Mouse (Mus musculus): ENCODE measurements around the gene Lrrc61. TPM values are rescaled to one million over a fixed set of nuclear protein-coding genes. Genes with fewer than 3 reads are reported as not detected.
"Not testable (repeated sequence)": the region's sequence is repeated elsewhere in the genome, so short reads cannot be mapped to it uniquely, and the experiment has no call there.

Gene Lrrc61
- 6.6 and 9.6 TPM in 2 replicates for polyA plus RNA-seq (2014; fragmentation: Nextera tagmentation; extraction: Ambion mirVana)

DNA sequence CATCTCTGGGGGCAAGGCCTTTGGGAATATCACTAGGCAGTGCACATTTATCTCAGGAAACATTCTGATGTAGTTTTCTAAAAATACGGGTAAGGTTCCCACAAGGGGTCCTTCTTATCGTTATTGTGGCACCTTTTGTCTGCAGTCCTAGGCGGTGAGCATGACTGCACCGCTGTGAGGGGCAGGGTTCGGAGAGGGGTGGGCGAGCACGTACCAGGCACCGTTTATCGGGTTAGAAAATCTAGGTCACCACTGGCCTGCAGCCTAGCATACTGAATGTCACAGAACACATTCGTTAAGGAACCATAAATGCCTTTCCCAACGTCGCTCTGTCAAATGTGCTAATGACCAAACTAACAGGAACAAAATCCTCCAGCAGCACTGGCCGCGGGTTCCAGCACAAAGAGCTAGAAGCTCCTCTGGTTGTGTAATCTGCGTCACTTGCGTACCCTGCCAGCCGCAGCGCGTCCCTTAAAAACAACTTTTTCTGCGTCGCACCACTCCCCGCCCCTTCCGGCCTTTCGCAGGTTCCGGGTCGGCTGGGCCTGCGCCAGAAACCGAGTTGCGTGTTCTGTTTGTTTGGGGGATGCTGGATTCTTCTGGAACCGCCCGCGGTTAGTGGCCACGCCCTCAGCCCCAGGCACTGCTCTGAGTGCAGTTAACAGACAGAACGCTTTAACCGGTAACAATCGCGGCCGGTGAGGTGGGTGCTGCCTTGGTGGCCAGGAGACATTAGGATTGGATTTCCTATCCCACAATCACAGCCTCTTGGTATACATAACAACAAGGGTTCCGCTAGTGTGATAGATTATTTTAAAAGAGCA lies at the start of gene Lrrc61:
Gene Lrrc61 (plus strand): TSS at position 517 of the 824 bp plus-strand sequence.
- under 1% methylated on average over 39 of the region's 39 CpGs for WGBS (ENCODE audit: insufficient replicate concordance)
- Histone ChIP-seq H3K9me3 (replicated peaks; ENCODE audit: control insufficient read depth, low read length) (no peaks in the 10 kb centered on the region), H3K4me3 (ENCODE audit: low read depth, low read length) (peak within 1 kb of the TSS; percentile 63), H3K36me3 (ENCODE audit: control insufficient read depth, insufficient read depth, low read length) (no peaks in the 10 kb centered on the region; the same call in 1 of the 2 replicates), H3K4me1 (ENCODE audit: control insufficient read depth, insufficient read depth, low read length) (peaks cover 11% of the 10 kb centered on the region; the same call in 1 of the 2 replicates), H3K27ac (ENCODE audit: low read depth, low read length) (peak within 1 kb of the TSS; percentile 88), H3K27me3 (ENCODE audit: control insufficient read depth, insufficient read depth, low read length) (no peaks in the 10 kb centered on the region), H3K9ac (ENCODE audit: low read depth, low read length) (peak within 1 kb of the TSS; percentile 83), H3K4me2 (peak within 1 kb of the TSS; percentile 68)
- peak; percentile 80 for ATAC-seq (replicated peaks; ENCODE audit: insufficient number of reproducible peaks, low FRiP score, low TSS enrichment)

DNA sequence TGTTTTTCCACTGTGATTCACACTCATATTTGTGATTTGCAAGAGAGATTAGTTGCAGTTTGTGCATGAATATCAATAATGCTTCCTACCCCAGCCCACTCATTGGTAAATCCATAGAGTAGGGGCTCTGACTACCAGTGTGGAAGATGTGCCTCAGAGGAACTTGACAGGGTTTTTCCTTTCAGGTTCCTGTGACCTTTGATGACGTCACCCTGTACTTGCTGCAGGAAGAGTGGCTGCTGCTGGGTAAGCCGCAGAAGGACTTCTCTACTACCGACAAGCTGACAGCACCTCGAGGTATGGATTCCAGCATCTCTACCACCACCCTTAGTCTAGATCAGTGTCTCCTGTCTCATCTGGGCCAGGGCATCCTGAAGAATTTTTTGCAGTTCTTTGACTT lies 46.5 kb upstream of the Lrrc61 start:
- WGBS (ENCODE audit: insufficient replicate concordance): 59% methylated on average over 4 of the region's 4 CpGs
- H3K9me3 ChIP-seq (replicated peaks; ENCODE audit: control insufficient read depth, low read length): no peaks in the 10 kb centered on the region
- H3K9ac ChIP-seq (ENCODE audit: low read depth, low read length): no peak overlapping the region

DNA sequence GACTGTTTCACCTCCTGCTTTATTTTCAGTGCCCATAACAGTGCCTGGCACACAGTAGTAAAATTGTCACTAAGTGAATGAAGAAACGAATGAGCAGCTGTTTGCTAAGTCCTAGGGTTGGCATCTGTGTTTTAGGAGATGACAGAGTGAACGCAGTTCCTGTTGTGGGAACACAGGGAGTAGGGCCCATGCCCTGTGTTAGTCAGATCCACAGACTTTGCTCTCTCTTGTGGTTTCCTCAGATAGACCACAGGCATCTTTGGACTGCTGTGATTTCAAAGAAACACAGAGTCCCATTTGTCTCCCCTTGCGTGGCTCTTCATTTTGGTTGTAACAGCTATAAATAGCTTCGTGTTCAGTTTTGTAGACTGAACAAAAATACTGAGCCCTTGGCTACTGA lies 44.2 kb upstream of the Lrrc61 start:
- Histone ChIP-seq H3K36me3 (ENCODE audit: control insufficient read depth, insufficient read depth, low read length) (peaks cover 7% of the 10 kb centered on the region), H3K4me3 (ENCODE audit: low read depth, low read length) (no peak overlapping the region), H3K27ac (ENCODE audit: low read depth, low read length) (no peak overlapping the region), H3K9me3 (replicated peaks; ENCODE audit: control insufficient read depth, low read length) (no peaks in the 10 kb centered on the region), H3K27me3 (ENCODE audit: control insufficient read depth, insufficient read depth, low read length) (no peaks in the 10 kb centered on the region), H3K4me2 (no peak overlapping the region), H3K4me1 (ENCODE audit: control insufficient read depth, insufficient read depth, low read length) (no peaks in the 10 kb centered on the region), H3K9ac (ENCODE audit: low read depth, low read length) (no peak overlapping the region)
- WGBS (ENCODE audit: insufficient replicate concordance): 72% methylated on average over 4 of the region's 4 CpGs
- no peak for ATAC-seq (replicated peaks; ENCODE audit: insufficient number of reproducible peaks, low FRiP score, low TSS enrichment)

More for the DNA sequence above, 46.5 kb upstream of the Lrrc61 start:
- ATAC-seq (replicated peaks; ENCODE audit: insufficient number of reproducible peaks, low FRiP score, low TSS enrichment): no peak
- peaks cover 6% of the 10 kb centered on the region for H3K36me3 ChIP-seq (ENCODE audit: control insufficient read depth, insufficient read depth, low read length)
- H3K27me3 ChIP-seq (ENCODE audit: control insufficient read depth, insufficient read depth, low read length): no peaks in the 10 kb centered on the region
- H3K27ac ChIP-seq (ENCODE audit: low read depth, low read length): no peak overlapping the region
- H3K4me3 ChIP-seq (ENCODE audit: low read depth, low read length): no peak overlapping the region
- peaks cover 5% of the 10 kb centered on the region; the same call in 1 of the 2 replicates for H3K4me1 ChIP-seq (ENCODE audit: control insufficient read depth, insufficient read depth, low read length)
- no peak overlapping the region for H3K4me2 ChIP-seq

DNA sequence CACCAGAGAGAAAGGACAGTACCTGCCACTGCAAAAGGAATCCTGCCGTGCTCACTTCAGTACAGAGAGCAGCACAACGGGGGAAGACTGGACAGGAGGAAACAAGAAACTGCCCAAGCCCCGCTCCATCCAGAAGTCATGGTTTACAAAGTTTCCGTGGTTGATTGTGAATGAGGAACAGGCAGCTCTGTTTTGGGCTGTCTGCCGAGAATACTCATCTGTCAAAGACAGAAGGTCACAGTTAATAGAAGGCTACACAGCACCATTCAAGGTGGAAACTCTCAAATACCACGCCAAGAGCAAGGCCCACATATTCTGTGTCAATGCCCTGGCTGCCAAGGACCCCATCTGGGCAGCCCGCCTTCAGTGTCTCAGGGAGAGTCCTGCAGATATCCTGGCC lies 42.7 kb upstream of the Lrrc61 start:
- WGBS (ENCODE audit: insufficient replicate concordance): 80% methylated on average over 7 of the region's 7 CpGs
- H3K4me3 ChIP-seq (ENCODE audit: low read depth, low read length): no peak overlapping the region
- H3K4me2 ChIP-seq: no peak overlapping the region
- no peaks in the 10 kb centered on the region for H3K4me1 ChIP-seq (ENCODE audit: control insufficient read depth, insufficient read depth, low read length)
- peaks cover 20% of the 10 kb centered on the region for H3K36me3 ChIP-seq (ENCODE audit: control insufficient read depth, insufficient read depth, low read length)
- no peak overlapping the region for H3K27ac ChIP-seq (ENCODE audit: low read depth, low read length)
- H3K9me3 ChIP-seq (replicated peaks; ENCODE audit: control insufficient read depth, low read length): no peaks in the 10 kb centered on the region
- ATAC-seq (replicated peaks; ENCODE audit: insufficient number of reproducible peaks, low FRiP score, low TSS enrichment): no peak
- H3K9ac ChIP-seq (ENCODE audit: low read depth, low read length): no peak overlapping the region
- no peaks in the 10 kb centered on the region for H3K27me3 ChIP-seq (ENCODE audit: control insufficient read depth, insufficient read depth, low read length)

DNA sequence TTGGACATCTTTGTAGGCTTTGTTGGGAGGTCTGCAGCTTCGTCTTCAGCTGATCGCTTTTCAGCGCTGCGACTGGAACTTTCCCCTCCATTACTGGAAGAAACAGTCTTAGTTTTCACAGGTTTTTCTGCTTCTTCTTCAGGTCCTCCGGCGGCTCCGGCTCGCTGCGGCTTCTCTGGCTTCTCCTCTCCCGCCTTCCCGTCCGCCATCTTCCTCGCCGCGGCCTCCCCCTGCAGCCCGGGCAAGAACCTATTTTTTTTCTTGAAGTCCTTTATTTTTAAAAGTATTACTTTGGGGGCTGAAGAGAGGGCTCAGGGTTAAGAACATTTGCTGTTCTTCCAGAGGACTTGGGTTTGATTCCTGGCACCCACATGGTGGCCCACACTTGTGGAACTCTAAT lies 29.7 kb upstream of the Lrrc61 start:
- H3K27me3 ChIP-seq (ENCODE audit: control insufficient read depth, insufficient read depth, low read length); H3K27ac ChIP-seq (ENCODE audit: low read depth, low read length); ATAC-seq (replicated peaks; ENCODE audit: insufficient number of reproducible peaks, low FRiP score, low TSS enrichment); H3K9ac ChIP-seq (ENCODE audit: low read depth, low read length); H3K4me1 ChIP-seq (ENCODE audit: control insufficient read depth, insufficient read depth, low read length); H3K9me3 ChIP-seq (replicated peaks; ENCODE audit: control insufficient read depth, low read length); H3K4me3 ChIP-seq (ENCODE audit: low read depth, low read length); H3K36me3 ChIP-seq (ENCODE audit: control insufficient read depth, insufficient read depth, low read length); H3K4me2 ChIP-seq: not testable (repeated sequence)
- WGBS (ENCODE audit: insufficient replicate concordance): 92% methylated on average over 12 of the region's 16 CpGs

DNA sequence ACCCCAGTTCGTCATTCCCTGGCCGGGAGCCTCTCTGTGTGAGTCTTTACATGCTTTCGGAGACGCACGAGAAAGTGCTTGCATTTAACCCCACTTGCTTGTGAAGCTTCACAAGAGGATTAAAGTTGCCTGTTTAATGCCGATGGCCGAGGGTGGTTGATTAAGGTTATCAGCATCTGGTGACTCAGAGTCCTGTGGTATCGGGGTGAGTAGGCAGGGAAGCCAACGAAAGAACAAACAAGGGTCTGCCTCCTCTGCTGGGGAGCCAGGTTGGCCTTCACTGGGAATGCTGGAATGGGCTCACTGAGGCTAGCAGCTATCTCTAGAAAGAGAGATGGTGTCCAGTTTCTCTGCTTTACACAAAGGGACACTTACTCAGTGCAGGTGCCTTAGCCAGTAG lies 26.7 kb upstream of the Lrrc61 start:
- Histone ChIP-seq H3K36me3 (ENCODE audit: control insufficient read depth, insufficient read depth, low read length) (no peaks in the 10 kb centered on the region), H3K4me1 (ENCODE audit: control insufficient read depth, insufficient read depth, low read length) (peaks cover 6% of the 10 kb centered on the region), H3K27me3 (ENCODE audit: control insufficient read depth, insufficient read depth, low read length) (no peaks in the 10 kb centered on the region), H3K4me3 (ENCODE audit: low read depth, low read length) (no peak overlapping the region), H3K4me2 (no peak overlapping the region), H3K27ac (ENCODE audit: low read depth, low read length) (no peak overlapping the region), H3K9me3 (replicated peaks; ENCODE audit: control insufficient read depth, low read length) (no peaks in the 10 kb centered on the region), H3K9ac (ENCODE audit: low read depth, low read length) (no peak overlapping the region)
- no peak for ATAC-seq (replicated peaks; ENCODE audit: insufficient number of reproducible peaks, low FRiP score, low TSS enrichment)
- WGBS (ENCODE audit: insufficient replicate concordance): 64% methylated on average over 9 of the region's 9 CpGs

DNA sequence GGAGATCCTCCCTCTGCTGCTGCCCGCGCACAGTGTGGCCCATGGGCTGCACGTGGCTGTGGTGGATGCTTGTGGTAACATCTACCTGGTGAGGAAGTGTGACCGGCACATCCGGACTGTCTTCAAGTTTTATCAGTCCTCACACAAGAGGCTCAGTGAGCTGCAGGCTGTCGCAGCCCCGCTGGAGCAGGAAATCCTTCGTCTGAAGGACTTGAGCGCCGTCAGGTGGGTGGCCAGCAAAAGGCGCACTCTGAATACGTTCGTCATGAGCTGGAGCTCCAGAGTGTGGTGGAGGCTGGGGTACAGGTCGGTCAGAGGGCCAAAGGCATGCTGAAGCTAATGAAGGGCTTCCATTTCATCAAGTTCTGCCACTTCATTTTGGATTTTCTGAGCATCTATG lies 25.3 kb upstream of the Lrrc61 start:
- no peaks in the 10 kb centered on the region for H3K27me3 ChIP-seq (ENCODE audit: control insufficient read depth, insufficient read depth, low read length)
- ATAC-seq (replicated peaks; ENCODE audit: insufficient number of reproducible peaks, low FRiP score, low TSS enrichment): no peak
- peaks cover 6% of the 10 kb centered on the region for H3K4me1 ChIP-seq (ENCODE audit: control insufficient read depth, insufficient read depth, low read length)
- no peaks in the 10 kb centered on the region for H3K9me3 ChIP-seq (replicated peaks; ENCODE audit: control insufficient read depth, low read length)
- H3K4me3 ChIP-seq (ENCODE audit: low read depth, low read length): no peak overlapping the region
- 66% methylated on average over 14 of the region's 14 CpGs for WGBS (ENCODE audit: insufficient replicate concordance)
- H3K4me2 ChIP-seq: no peak overlapping the region
- H3K27ac ChIP-seq (ENCODE audit: low read depth, low read length): no peak overlapping the region
- no peaks in the 10 kb centered on the region for H3K36me3 ChIP-seq (ENCODE audit: control insufficient read depth, insufficient read depth, low read length)
- H3K9ac ChIP-seq (ENCODE audit: low read depth, low read length): no peak overlapping the region

DNA sequence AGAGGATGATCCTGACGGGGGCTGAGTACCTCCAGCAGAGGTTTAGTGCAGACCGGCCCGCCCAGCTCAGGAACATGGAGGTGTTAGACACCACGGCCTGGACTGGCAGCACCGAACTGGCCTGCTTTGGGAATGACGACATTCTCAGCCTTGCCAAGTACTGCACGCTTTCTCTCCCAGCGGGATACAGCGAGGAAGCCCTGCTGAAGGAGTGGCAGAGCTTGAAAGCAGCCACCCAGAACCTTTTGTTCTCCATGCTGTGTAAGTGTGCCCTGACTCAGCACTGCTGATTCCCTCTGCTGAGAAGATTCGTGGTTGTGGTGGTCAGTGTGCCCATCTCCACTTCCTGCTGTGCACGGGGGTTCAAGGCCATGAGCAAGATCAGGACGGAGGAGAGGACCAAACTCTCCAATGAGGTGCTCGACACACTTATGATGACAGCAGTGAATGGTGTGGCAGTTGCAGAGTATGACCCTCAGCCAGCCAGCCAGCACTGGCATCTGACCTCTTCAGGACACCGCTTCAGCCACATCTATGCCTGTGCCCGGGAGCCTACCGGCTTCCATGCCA lies 24.6 kb upstream of the Lrrc61 start:
- Histone ChIP-seq H3K4me3 (ENCODE audit: low read depth, low read length) (no peak overlapping the region), H3K27ac (ENCODE audit: low read depth, low read length) (no peak overlapping the region), H3K4me1 (ENCODE audit: control insufficient read depth, insufficient read depth, low read length) (peaks cover 6% of the 10 kb centered on the region), H3K4me2 (no peak overlapping the region), H3K27me3 (ENCODE audit: control insufficient read depth, insufficient read depth, low read length) (no peaks in the 10 kb centered on the region), H3K9me3 (replicated peaks; ENCODE audit: control insufficient read depth, low read length) (no peaks in the 10 kb centered on the region), H3K36me3 (ENCODE audit: control insufficient read depth, insufficient read depth, low read length) (no peaks in the 10 kb centered on the region), H3K9ac (ENCODE audit: low read depth, low read length) (no peak overlapping the region)
- no peak for ATAC-seq (replicated peaks; ENCODE audit: insufficient number of reproducible peaks, low FRiP score, low TSS enrichment)
- 82% methylated on average over 16 of the region's 16 CpGs for WGBS (ENCODE audit: insufficient replicate concordance)
